Mouse (Mus musculus): ENCODE results near the gene Myl7. TPM values are rescaled to one million over a fixed set of nuclear protein-coding genes. Genes with fewer than 3 reads are reported as not detected.
A peak's percentile ranks its signal among the peaks of the same experiment; 100 is the strongest.
"Not testable (repeated sequence)": the region's sequence is repeated elsewhere in the genome, so short reads cannot be mapped to it uniquely, and the experiment has no call there.

The Myl7 gene
- polyA plus RNA-seq, 1 experiment from 2014 or later = 3.5 TPM

GRCm38 (mm10) chr11:5901950-5902349 lies 3.4 kb upstream of the Myl7 start:
- H3K36me3 ChIP-seq = no peaks in the 10 kb centered on the region

DNA sequence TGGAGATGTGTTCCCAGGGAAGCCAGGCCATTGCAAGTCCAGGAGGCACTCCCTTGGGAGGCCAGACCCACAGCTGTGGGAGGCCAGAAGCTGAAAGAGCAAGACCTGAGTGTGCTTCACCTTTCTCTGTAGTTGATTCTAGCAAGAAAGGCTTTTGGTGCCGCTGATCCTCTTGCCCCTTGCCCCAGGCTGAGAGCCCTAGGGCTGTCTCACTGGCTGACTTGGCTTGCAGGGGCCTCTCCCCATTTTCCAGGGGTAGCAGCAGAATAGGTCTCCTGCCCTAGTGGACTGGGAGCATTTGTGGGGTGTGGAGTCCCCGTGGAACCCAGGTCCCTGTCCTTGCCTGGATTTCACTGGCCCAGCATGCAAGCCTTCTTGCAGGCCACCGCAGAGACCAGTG lies 2.7 kb upstream of the Myl7 start:
- no peaks in the 10 kb centered on the region for H3K36me3 ChIP-seq
- H3K9ac ChIP-seq = peak overlapping the region; percentile 75
- peak overlapping the region; percentile 71 for H3K4me2 ChIP-seq
- H3K4me3 ChIP-seq = peak overlapping the region; percentile 41
- peaks cover 22% of the 10 kb centered on the region for H3K27me3 ChIP-seq
- H3K9me3 ChIP-seq = no peaks in the 10 kb centered on the region
- 17% methylated on average over 3 of the region's 3 CpGs for WGBS
- peak overlapping the region; percentile 87 for H3K27ac ChIP-seq (replicated peaks)
- no peak for ATAC-seq (ENCODE audit: low read depth)
- peaks cover 47% of the 10 kb centered on the region for H3K4me1 ChIP-seq (replicated peaks)

More at GRCm38 (mm10) chr11:5901950-5902349, 3.4 kb upstream of the Myl7 start:
- Histone ChIP-seq H3K4me3 (peak overlapping the region; percentile 41), H3K27me3 (peaks cover 22% of the 10 kb centered on the region), H3K9me3 (no peaks in the 10 kb centered on the region), H3K9ac (peak overlapping the region; percentile 75), H3K4me1 (replicated peaks) (peaks cover 47% of the 10 kb centered on the region), H3K27ac (replicated peaks) (peak overlapping the region; percentile 87), H3K4me2 (peak overlapping the region; percentile 71)
- ATAC-seq (ENCODE audit: low read depth) = peak; percentile 79
- under 1% methylated on average over 32 of the region's 32 CpGs for WGBS

DNA sequence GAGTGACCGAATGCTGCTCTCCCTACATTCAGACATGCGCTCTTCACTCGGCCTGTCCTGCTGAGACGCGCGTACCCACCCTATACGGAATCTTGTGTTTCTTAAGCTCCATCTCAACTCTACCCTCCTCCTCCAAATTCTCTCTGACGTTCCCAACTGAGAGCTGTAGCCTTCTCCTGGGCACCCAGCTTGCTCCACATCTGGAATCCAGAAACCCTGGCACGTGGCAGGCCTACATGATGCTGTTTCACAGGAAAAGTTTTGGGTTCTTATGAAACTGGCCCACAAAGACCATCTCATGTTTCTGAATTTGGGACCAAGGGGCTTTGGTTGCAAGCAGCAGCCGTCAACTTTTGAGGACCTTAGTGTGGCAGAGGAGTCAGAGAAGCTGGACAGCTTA lies 704 bp upstream of the Myl7 start:
- no peak for ATAC-seq (ENCODE audit: low read depth)
- Histone ChIP-seq H3K9me3 (no peaks in the 10 kb centered on the region), H3K27me3 (peaks cover 22% of the 10 kb centered on the region), H3K9ac (no peak overlapping the region), H3K4me1 (replicated peaks) (peaks cover 44% of the 10 kb centered on the region), H3K4me3 (no peak overlapping the region), H3K36me3 (no peaks in the 10 kb centered on the region), H3K27ac (replicated peaks) (no peak overlapping the region), H3K4me2 (no peak overlapping the region)
- 92% methylated on average over 10 of the region's 10 CpGs for WGBS

GRCm38 (mm10) chr11:5897839-5898238 lies 743 bp downstream of the Myl7 start:
- Histone ChIP-seq H3K9ac (no peak overlapping the region), H3K4me1 (replicated peaks) (peaks cover 44% of the 10 kb centered on the region), H3K36me3 (no peaks in the 10 kb centered on the region), H3K27ac (replicated peaks) (no peak overlapping the region), H3K4me3 (no peak overlapping the region), H3K4me2 (no peak overlapping the region), H3K9me3 (no peaks in the 10 kb centered on the region), H3K27me3 (peaks cover 22% of the 10 kb centered on the region)
- 12% methylated on average over 10 of the region's 10 CpGs for WGBS
- ATAC-seq (ENCODE audit: low read depth) = no peak

- Histone ChIP-seq H3K4me3 (no peak overlapping the region), H3K9me3 (no peaks in the 10 kb centered on the region), H3K27me3 (peaks cover 22% of the 10 kb centered on the region), H3K4me1 (replicated peaks) (peaks cover 44% of the 10 kb centered on the region), H3K27ac (replicated peaks) (no peak overlapping the region), H3K4me2 (0 out of 2 replicates have a peak overlapping the region, but pooled peaks have one; percentile 18), H3K36me3 (no peaks in the 10 kb centered on the region), H3K9ac (no peak overlapping the region; the same call in 1 of the 2 replicates)
- ATAC-seq (ENCODE audit: low read depth) = no peak
- WGBS = 24% methylated on average over 16 of the region's 16 CpGs
These were observed 1.4 kb downstream of the Myl7 start for GRCm38 (mm10) chr11:5897230-5897629.

- ATAC-seq (ENCODE audit: low read depth) = no peak
- Histone ChIP-seq H3K4me2 (no peak overlapping the region), H3K9me3 (no peaks in the 10 kb centered on the region), H3K9ac (no peak overlapping the region), H3K36me3 (no peaks in the 10 kb centered on the region), H3K4me3 (no peak overlapping the region), H3K4me1 (replicated peaks) (peaks cover 53% of the 10 kb centered on the region), H3K27me3 (peaks cover 16% of the 10 kb centered on the region), H3K27ac (replicated peaks) (no peak overlapping the region)
- 60% methylated on average over 6 of the region's 6 CpGs for WGBS
These were observed 4.8 kb downstream of the Myl7 start for GRCm38 (mm10) chr11:5893807-5894206.

- Histone ChIP-seq H3K9me3 (no peaks in the 10 kb centered on the region), H3K4me2 (no peak overlapping the region), H3K9ac (no peak overlapping the region), H3K27ac (replicated peaks) (no peak overlapping the region), H3K27me3 (peaks cover 7% of the 10 kb centered on the region; the same call in 1 of the 2 replicates), H3K4me1 (replicated peaks) (peaks cover 54% of the 10 kb centered on the region), H3K36me3 (no peaks in the 10 kb centered on the region), H3K4me3 (no peak overlapping the region)
- ATAC-seq (ENCODE audit: low read depth) = no peak
- WGBS = 37% methylated on average over 4 of the region's 4 CpGs
These were observed 5.7 kb downstream of the Myl7 start for GRCm38 (mm10) chr11:5892810-5893368.

DNA sequence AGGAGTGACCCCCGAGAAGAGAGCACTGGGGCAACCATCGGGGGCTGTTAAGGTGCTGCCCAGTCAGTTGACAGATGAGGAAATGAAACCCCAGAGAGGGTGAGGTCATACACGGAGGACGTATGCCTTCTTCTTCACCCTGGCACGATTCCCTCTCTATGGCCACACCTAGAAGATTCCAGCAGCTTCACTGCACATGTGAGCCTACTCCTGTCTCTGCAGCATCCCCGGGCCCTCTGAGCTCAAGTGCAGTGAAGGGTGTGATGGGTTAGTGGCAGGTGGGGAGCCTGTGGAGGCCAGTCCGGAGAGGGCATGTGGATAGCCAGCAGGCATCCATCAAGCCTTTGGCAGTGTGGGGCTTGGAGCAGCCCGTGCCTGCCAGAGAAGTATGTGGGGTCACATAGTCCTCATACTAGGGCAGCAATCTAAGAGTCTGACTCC lies 6.4 kb downstream of the Myl7 start:
- Histone ChIP-seq H3K27me3 (0 out of 2 replicates have a peak, but pooled peaks cover under 1% of the 10 kb centered on the region), H3K4me1 (replicated peaks) (peaks cover 54% of the 10 kb centered on the region), H3K9ac (no peak overlapping the region), H3K36me3 (no peaks in the 10 kb centered on the region), H3K4me2 (no peak overlapping the region), H3K27ac (replicated peaks) (peak overlapping the region; percentile 52), H3K4me3 (no peak overlapping the region), H3K9me3 (no peaks in the 10 kb centered on the region)
- no peak; the same call in 1 of the 2 replicates for ATAC-seq (ENCODE audit: low read depth)
- 48% methylated on average over 8 of the region's 8 CpGs for WGBS

- H3K36me3 ChIP-seq; H3K9me3 ChIP-seq; H3K4me2 ChIP-seq; H3K9ac ChIP-seq; H3K4me3 ChIP-seq; ATAC-seq (ENCODE audit: low read depth); H3K27me3 ChIP-seq: not testable (repeated sequence)
- 60% methylated on average over 5 of the region's 5 CpGs for WGBS
- Histone ChIP-seq H3K4me1 (replicated peaks) (peaks cover 54% of the 10 kb centered on the region), H3K27ac (replicated peaks) (peak overlapping the region; percentile 42; the same call in 1 of the 2 replicates)
These were observed 10.0 kb downstream of the Myl7 start for GRCm38 (mm10) chr11:5888563-5888962.

DNA sequence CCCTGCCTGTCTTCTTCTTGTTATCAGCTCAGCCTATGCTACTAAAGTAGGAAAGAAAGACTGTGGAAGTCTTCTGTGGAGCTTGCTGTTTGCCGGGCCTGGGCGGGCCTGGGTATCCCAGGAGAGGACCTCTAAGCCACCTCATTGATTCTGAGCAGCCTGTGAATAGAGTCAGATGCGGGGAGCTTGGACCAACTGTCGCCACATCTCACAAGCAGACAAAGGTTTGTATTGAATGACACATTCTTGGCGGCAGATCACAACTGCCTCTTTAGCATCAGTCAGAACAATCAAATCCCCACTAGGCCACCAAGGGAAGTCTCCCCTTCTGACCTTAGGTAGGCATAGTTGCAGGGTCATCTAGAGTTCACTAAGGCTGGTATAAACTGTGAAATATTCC lies 11.3 kb downstream of the Myl7 start:
- Histone ChIP-seq H3K27me3 (no peaks in the 10 kb centered on the region), H3K27ac (replicated peaks) (no peak overlapping the region), H3K9me3 (no peaks in the 10 kb centered on the region), H3K4me1 (replicated peaks) (peaks cover 44% of the 10 kb centered on the region), H3K9ac (peak overlapping the region; percentile 47; the same call in 1 of the 2 replicates), H3K36me3 (no peaks in the 10 kb centered on the region), H3K4me2 (no peak overlapping the region), H3K4me3 (no peak overlapping the region)
- 21% methylated on average over 5 of the region's 5 CpGs for whole genome bisulfite sequencing
- no peak for ATAC-seq (ENCODE audit: low read depth)

- Histone ChIP-seq H3K9me3 (no peaks in the 10 kb centered on the region), H3K36me3 (no peaks in the 10 kb centered on the region), H3K27me3 (no peaks in the 10 kb centered on the region), H3K4me3 (no peak overlapping the region), H3K4me1 (replicated peaks) (peaks cover 34% of the 10 kb centered on the region), H3K27ac (replicated peaks) (no peak overlapping the region), H3K4me2 (no peak overlapping the region), H3K9ac (no peak overlapping the region)
- peak; percentile 24; the same call in 1 of the 2 replicates for ATAC-seq (ENCODE audit: low read depth)
- WGBS = 17% methylated on average over 9 of the region's 9 CpGs
These were observed 12.4 kb downstream of the Myl7 start for GRCm38 (mm10) chr11:5886187-5886586.

GRCm38 (mm10) chr11:5882518-5882917 lies 16.1 kb downstream of the Myl7 start:
- H3K36me3 ChIP-seq = no peaks in the 10 kb centered on the region
- no peak overlapping the region for H3K4me3 ChIP-seq
- H3K27me3 ChIP-seq = no peaks in the 10 kb centered on the region
- no peaks in the 10 kb centered on the region for H3K9me3 ChIP-seq
- no peak overlapping the region for H3K27ac ChIP-seq (replicated peaks)
- H3K4me1 ChIP-seq (replicated peaks) = peaks cover 21% of the 10 kb centered on the region
- no peak overlapping the region for H3K9ac ChIP-seq
- 84% methylated on average over 8 of the region's 8 CpGs for WGBS
- ATAC-seq (ENCODE audit: low read depth) = no peak
- H3K4me2 ChIP-seq = no peak overlapping the region

- WGBS = 52% methylated on average over 5 of the region's 5 CpGs
- no peaks in the 10 kb centered on the region for H3K9me3 ChIP-seq
- peaks cover 15% of the 10 kb centered on the region; the same call in 1 of the 2 replicates for H3K36me3 ChIP-seq
- H3K27ac ChIP-seq (replicated peaks) = no peak overlapping the region
- no peak overlapping the region for H3K4me3 ChIP-seq
- no peak overlapping the region for H3K4me2 ChIP-seq
- H3K9ac ChIP-seq = no peak overlapping the region
- H3K27me3 ChIP-seq = no peaks in the 10 kb centered on the region
- no peak for ATAC-seq (ENCODE audit: low read depth)
- peaks cover 30% of the 10 kb centered on the region for H3K4me1 ChIP-seq (replicated peaks)
These were observed 18.7 kb downstream of the Myl7 start for GRCm38 (mm10) chr11:5879905-5880304.

Data from neural tube, embryonic 13.5 days (tissue).